14 mouse cellular contexts compared by ENCODE assay signal in genomic region chr1:180981298-180982046, GRCm38 (mm10). TPM values are rescaled to one million over a fixed set of nuclear protein-coding genes. Genes with fewer than 3 reads are reported as not detected.
DNase-seq lines count a peak whose midpoint lies in the region; ATAC-seq and TF ChIP-seq lines count a peak whose summit lies in the region.
"Not testable (repeated sequence)": the region's sequence is repeated elsewhere in the genome, so short reads cannot be mapped to it uniquely, and the experiment has no call there.
"Had no signal": no experiment of that assay in that cellular context is flagged by ENCODE, and none has a peak within 500 bp of the region (broad histone marks: within the 10 kb centered on the region; RNA-seq: fewer than 3 reads in every experiment).

No protein-coding gene starts in this region.

- H3K9ac ChIP-seq in MEL (ENCODE audit: control insufficient read depth, low read depth, low read length, poor library complexity, severe bottlenecking); heart, embryonic 11.5 days (ENCODE audit: low read depth, low read length); intestine, postnatal 0 days (ENCODE audit: low read depth, low read length); liver, embryonic 11.5 days (ENCODE audit: low read depth, low read length); liver, embryonic 16.5 days (ENCODE audit: low read depth, low read length); stomach, embryonic 15.5 days: not testable (repeated sequence)

- not testable (repeated sequence) for TF ChIP-seq CTCF in MEL (IDR thresholded peaks at IDR 0.05 in 2 of 3, conservative IDR thresholded peaks at IDR 0.05 in 1 of 3; ENCODE audit: control insufficient read depth in 1 of 3, insufficient read depth in 1 of 3, low read depth in 2 of 3, low read length in 3 of 3, poor library complexity in 1 of 3, severe bottlenecking in 1 of 3); intestine, postnatal 0 days (IDR thresholded peaks at IDR 0.05; ENCODE audit: low read depth)

- H3K36me3 ChIP-seq in MEL (ENCODE audit: control insufficient read depth in 1 of 2, insufficient read depth in 2 of 2, low read length in 2 of 2); heart, embryonic 11.5 days (ENCODE audit: control insufficient read depth, insufficient read depth, low read length); intestine, postnatal 0 days (ENCODE audit: control insufficient read depth, insufficient read depth); liver, embryonic 11.5 days (ENCODE audit: control insufficient read depth, insufficient read depth, low read length); liver, embryonic 16.5 days (ENCODE audit: control insufficient read depth, insufficient read depth); stomach, embryonic 15.5 days: not testable (repeated sequence)

- not testable (repeated sequence) for H3K27ac ChIP-seq in MEL (ENCODE audit: control insufficient read depth, low read depth, low read length); heart, embryonic 11.5 days (ENCODE audit: low read depth, low read length); intestine, postnatal 0 days (ENCODE audit: low read depth, low read length); liver, embryonic 11.5 days (ENCODE audit: low read depth, low read length); liver, embryonic 16.5 days (ENCODE audit: low read length); stomach, embryonic 15.5 days

- not testable (repeated sequence) for TF ChIP-seq RAD21 in MEL (IDR thresholded peaks at IDR 0.05; ENCODE audit: low read depth, low read length)

- ATAC-seq in heart, embryonic 11.5 days (replicated peaks; ENCODE audit: insufficient number of reproducible peaks, low FRiP score, low TSS enrichment) = peak; percentile 67; the same call in 1 of the 2 replicates
- peak; percentile 92 for ATAC-seq in intestine, postnatal 0 days
- ATAC-seq in liver, embryonic 11.5 days (replicated peaks; ENCODE audit: low FRiP score) = peak; percentile 93
- ATAC-seq in liver, embryonic 16.5 days (ENCODE audit: low read depth) = peak; percentile 92
- peak; percentile 85 for ATAC-seq in stomach, embryonic 15.5 days (ENCODE audit: insufficient read depth, low FRiP score, low read depth)

- not testable (repeated sequence) for H3K9me3 ChIP-seq in MEL (replicated peaks; ENCODE audit: insufficient read depth, low read length); heart, embryonic 11.5 days (replicated peaks; ENCODE audit: control insufficient read depth, low read length); intestine, postnatal 0 days (ENCODE audit: control insufficient read depth); liver, embryonic 11.5 days (ENCODE audit: control insufficient read depth, low read length); liver, embryonic 16.5 days (replicated peaks; ENCODE audit: control insufficient read depth, low read length); stomach, embryonic 15.5 days

- not testable (repeated sequence) for H3K79me2 ChIP-seq in MEL (ENCODE audit: control insufficient read depth, insufficient read depth, low read length, poor library complexity)

- H3K4me3 ChIP-seq in MEL (ENCODE audit: control insufficient read depth in 1 of 2, insufficient read depth in 1 of 2, low read depth in 2 of 2, low read length in 2 of 2); heart, embryonic 11.5 days (ENCODE audit: low read depth, low read length); intestine, postnatal 0 days (ENCODE audit: low read depth, low read length); liver, embryonic 11.5 days (ENCODE audit: low read depth, low read length); liver, embryonic 16.5 days (ENCODE audit: low read depth, low read length); stomach, embryonic 15.5 days (replicated peaks): not testable (repeated sequence)

- TF ChIP-seq POLR2A in MEL (IDR thresholded peaks at IDR 0.05; ENCODE audit: control insufficient read depth in 1 of 2, insufficient read depth in 1 of 2, low read depth in 1 of 2, low read length in 2 of 2, poor library complexity in 1 of 2) = not testable (repeated sequence)

- WGBS in heart, embryonic 11.5 days (ENCODE audit: insufficient replicate concordance) = 77% methylated on average over 7 of the region's 7 CpGs
- WGBS in intestine, postnatal 0 days = 59% methylated on average over 7 of the region's 7 CpGs
- 62% methylated on average over 7 of the region's 7 CpGs for WGBS in liver, embryonic 11.5 days
- 56% methylated on average over 7 of the region's 7 CpGs for WGBS in liver, embryonic 16.5 days (ENCODE audit: insufficient replicate concordance)
- 67% methylated on average over 7 of the region's 7 CpGs for WGBS in stomach, embryonic 15.5 days

- DNase-seq in 416B (ENCODE audit: low read depth) (peak; percentile 26), MEL (ENCODE audit: low read depth, low spot score) (peak; percentile 51)
- peak; percentile 42 for DNase-seq in adrenal gland, adult 2 months
- DNase-seq in liver, embryonic 11.5 days (ENCODE audit: low spot score) = not testable (repeated sequence)

- not testable (repeated sequence) for TF ChIP-seq EP300 in MEL (IDR thresholded peaks at IDR 0.05; ENCODE audit: low read depth in 1 of 2, low read length in 2 of 2)

- H3K4me2 ChIP-seq in heart, embryonic 11.5 days; intestine, postnatal 0 days (replicated peaks; ENCODE audit: low read depth); liver, embryonic 11.5 days; liver, embryonic 16.5 days (ENCODE audit: low read depth, low read length); stomach, embryonic 15.5 days: not testable (repeated sequence)

- not testable (repeated sequence) for H3K27me3 ChIP-seq in MEL (ENCODE audit: control insufficient read depth in 1 of 2, insufficient read depth in 2 of 2, low read length in 2 of 2); heart, embryonic 11.5 days (ENCODE audit: control insufficient read depth, insufficient read depth, low read length); intestine, postnatal 0 days (replicated peaks; ENCODE audit: control insufficient read depth, insufficient read depth, low read length); liver, embryonic 11.5 days (replicated peaks; ENCODE audit: control insufficient read depth, insufficient read depth, low read length); liver, embryonic 16.5 days (ENCODE audit: control insufficient read depth, insufficient read depth, low read depth, low read length); stomach, embryonic 15.5 days (replicated peaks)

- not testable (repeated sequence) for H3K4me1 ChIP-seq in MEL (ENCODE audit: control insufficient read depth in 1 of 2, insufficient read depth in 2 of 2, low read length in 2 of 2); heart, embryonic 11.5 days (ENCODE audit: control insufficient read depth, insufficient read depth, low read length); intestine, postnatal 0 days (replicated peaks; ENCODE audit: control insufficient read depth, insufficient read depth, low read length); liver, embryonic 11.5 days (replicated peaks; ENCODE audit: control insufficient read depth, insufficient read depth, low read length); liver, embryonic 16.5 days (ENCODE audit: control insufficient read depth, low read depth, low read length); stomach, embryonic 15.5 days

RNA-seq across cellular contexts. Expression of gene Ephx1, which starts 39.2 kb away (rescaled TPM):
- total RNA-seq in MEL (2012; rRNA removed) = 0.15 and 0.23 TPM in 2 replicates
- polyA plus RNA-seq in MEL (2012; ENCODE audit: insufficient read depth in 1 of 2, insufficient read length in 2 of 2, low read depth in 1 of 2, low replicate concordance in 2 of 2, missing spikeins in 1 of 2) = under 1 TPM in 1 of 2 experiments, not detected in 1; 0.39 TPM
- 100 to 1,000 TPM; 209 to 314 TPM for total RNA-seq in adrenal gland, adult 2 months (2021)
- 112 and 140 TPM in 2 replicates for polyA plus RNA-seq in adrenal gland, adult 2 months (2012; rRNA removed)
- polyA plus RNA-seq in heart, embryonic 11.5 days (2014; fragmentation: Nextera tagmentation; extraction: Ambion mirVana) = 3.0 and 3.8 TPM in 2 replicates
- polyA plus RNA-seq in intestine, postnatal 0 days (2015; fragmentation: Nextera tagmentation; extraction: Ambion mirVana) = 4.3 and 4.9 TPM in 2 replicates
- polyA plus RNA-seq in liver, embryonic 11.5 days (2014; fragmentation: Nextera tagmentation; extraction: Ambion mirVana) = 1.6 and 1.7 TPM in 2 replicates
- 10.1 and 11.3 TPM in 2 replicates for polyA plus RNA-seq in liver, embryonic 16.5 days (2015; fragmentation: Nextera tagmentation; extraction: Ambion mirVana)
- 9.5 and 10.5 TPM in 2 replicates for polyA plus RNA-seq in stomach, embryonic 15.5 days (2015; fragmentation: Nextera tagmentation; extraction: Ambion mirVana)
- polyA plus RNA-seq: erythroblast, embryonic 14.5 days had no signal

RNA-seq across cellular contexts. Expression of gene Tmem63a, which starts 39.3 kb away (rescaled TPM):
- 7.5 and 7.7 TPM in 2 replicates for total RNA-seq in MEL (2012; rRNA removed)
- polyA plus RNA-seq in MEL (2012; ENCODE audit: insufficient read depth in 1 of 2, insufficient read length in 2 of 2, low read depth in 1 of 2, low replicate concordance in 2 of 2, missing spikeins in 1 of 2) = 10 to 100 TPM in 1 of 2 experiments, not detected in 1; 12.8 TPM
- total RNA-seq in adrenal gland, adult 2 months (2021) = 10 to 100 TPM; 52.8 to 66.0 TPM
- 135 and 238 TPM in 2 replicates for polyA plus RNA-seq in adrenal gland, adult 2 months (2012; rRNA removed)
- 5.8 and 6.7 TPM in 2 replicates for polyA plus RNA-seq in heart, embryonic 11.5 days (2014; fragmentation: Nextera tagmentation; extraction: Ambion mirVana)
- polyA plus RNA-seq in intestine, postnatal 0 days (2015; fragmentation: Nextera tagmentation; extraction: Ambion mirVana) = 9.5 and 10.2 TPM in 2 replicates
- polyA plus RNA-seq in liver, embryonic 11.5 days (2014; fragmentation: Nextera tagmentation; extraction: Ambion mirVana) = 7.8 and 8.3 TPM in 2 replicates
- 8.9 and 10.9 TPM in 2 replicates for polyA plus RNA-seq in liver, embryonic 16.5 days (2015; fragmentation: Nextera tagmentation; extraction: Ambion mirVana)
- 20.9 and 23.0 TPM in 2 replicates for polyA plus RNA-seq in stomach, embryonic 15.5 days (2015; fragmentation: Nextera tagmentation; extraction: Ambion mirVana)

RNA-seq across cellular contexts. Expression of gene Lefty1, which starts 46.6 kb away (rescaled TPM):
- total RNA-seq in MEL (2012; rRNA removed) = 3.5 and 6.4 TPM in 2 replicates
- 1 to 10 TPM in 1 of 2 experiments, not detected in 1; 5.1 TPM for polyA plus RNA-seq in MEL (2012; ENCODE audit: insufficient read depth in 1 of 2, insufficient read length in 2 of 2, low read depth in 1 of 2, low replicate concordance in 2 of 2, missing spikeins in 1 of 2)
- 10 to 100 TPM in 1 of 2 experiments, 1 to 10 TPM in 1; 2.0 to 11.3 TPM for total RNA-seq in adrenal gland, adult 2 months (2021)
- polyA plus RNA-seq in adrenal gland, adult 2 months (2012; rRNA removed) = 34.2 and 35.6 TPM in 2 replicates
- 1.2 and 1.3 TPM in 2 replicates for polyA plus RNA-seq in heart, embryonic 11.5 days (2014; fragmentation: Nextera tagmentation; extraction: Ambion mirVana)
- polyA plus RNA-seq in intestine, postnatal 0 days (2015; fragmentation: Nextera tagmentation; extraction: Ambion mirVana) = 0.90 and 1.3 TPM in 2 replicates
- polyA plus RNA-seq in liver, embryonic 11.5 days (2014; fragmentation: Nextera tagmentation; extraction: Ambion mirVana) = 7.3 and 9.5 TPM in 2 replicates
- polyA plus RNA-seq in liver, embryonic 16.5 days (2015; fragmentation: Nextera tagmentation; extraction: Ambion mirVana) = 3.5 and 3.6 TPM in 2 replicates
- 3.2 and 3.7 TPM in 2 replicates for polyA plus RNA-seq in stomach, embryonic 15.5 days (2015; fragmentation: Nextera tagmentation; extraction: Ambion mirVana)
- total RNA-seq: forebrain, postnatal 0 days; monocyte, adult 5-6 weeks had no signal
- polyA plus RNA-seq: CD4-positive, CD25-positive, alpha-beta regulatory T cell, adult 4 months; inflammation-experienced regulatory T-cells, adult 6 months; neural tube, embryonic 14.5 days had no signal
